Mouse (Mus musculus) MEL-GATA-1-ER (cell line): Measurements from ENCODE around the gene Myo18a.

Source experiments
- DNase-seq: peaks from one replicate; pipeline ENCODE4 v3.0.0-alpha.2; 2012; ENCODE audit warnings: low read depth; ENCODE audit errors: extremely low read depth

Myo18a gene

DNA sequence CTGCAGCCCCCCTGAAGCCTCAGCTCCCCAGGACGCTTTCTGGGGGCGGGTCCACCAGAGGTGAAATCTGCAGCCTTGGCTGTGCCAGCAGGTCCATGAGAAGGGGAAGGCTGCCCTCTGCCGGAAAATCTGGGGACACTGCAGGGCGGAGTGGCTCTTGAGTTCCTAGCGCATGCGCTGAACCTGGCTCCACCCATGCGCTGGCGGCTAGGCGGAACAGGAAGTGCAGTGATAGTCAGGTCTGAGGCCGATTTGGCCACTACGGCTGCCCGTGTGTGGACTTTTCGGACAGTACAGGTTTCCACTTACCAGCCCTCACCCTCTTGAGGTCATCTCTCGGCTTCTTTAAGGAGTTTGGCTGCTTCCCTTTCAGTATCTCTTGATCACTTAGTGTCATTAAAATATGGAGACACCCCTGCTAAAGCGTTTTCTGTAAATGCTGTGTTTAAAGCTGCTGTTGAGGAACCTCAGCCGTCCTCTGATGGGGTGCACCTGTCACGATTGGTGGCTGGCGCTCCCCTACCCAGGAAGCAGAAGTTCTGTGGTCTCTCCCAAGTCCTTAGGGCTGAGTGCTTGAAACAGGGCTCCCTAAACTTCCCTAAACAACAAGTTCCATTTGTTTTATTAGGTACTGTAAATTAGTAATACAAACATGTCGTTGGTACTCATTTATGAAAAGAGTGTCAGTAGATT, 30.3 kb downstream of the Myo18a start:
- DNase-seq = peak; percentile 83

DNA sequence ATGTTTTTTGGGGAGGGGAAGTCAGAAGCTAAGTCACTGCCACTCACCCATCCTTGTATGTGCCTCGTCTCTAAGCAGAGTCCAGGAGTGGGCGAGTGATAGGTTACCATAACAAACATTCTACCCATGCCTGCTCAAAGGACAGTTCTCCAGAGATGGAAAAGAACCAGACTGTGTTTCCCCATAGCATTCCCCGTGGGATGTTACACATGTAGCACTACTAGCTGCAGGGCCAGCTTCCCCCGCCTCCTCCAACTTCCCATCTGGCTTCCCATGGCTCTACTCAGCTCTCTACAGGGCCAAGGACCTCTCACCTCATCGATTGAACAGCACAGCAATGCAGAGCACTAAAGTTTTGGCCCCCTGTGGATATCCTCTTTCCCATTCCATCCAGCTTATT, 32.2 kb downstream of the Myo18a start:
- DNase-seq = no peak

DNA sequence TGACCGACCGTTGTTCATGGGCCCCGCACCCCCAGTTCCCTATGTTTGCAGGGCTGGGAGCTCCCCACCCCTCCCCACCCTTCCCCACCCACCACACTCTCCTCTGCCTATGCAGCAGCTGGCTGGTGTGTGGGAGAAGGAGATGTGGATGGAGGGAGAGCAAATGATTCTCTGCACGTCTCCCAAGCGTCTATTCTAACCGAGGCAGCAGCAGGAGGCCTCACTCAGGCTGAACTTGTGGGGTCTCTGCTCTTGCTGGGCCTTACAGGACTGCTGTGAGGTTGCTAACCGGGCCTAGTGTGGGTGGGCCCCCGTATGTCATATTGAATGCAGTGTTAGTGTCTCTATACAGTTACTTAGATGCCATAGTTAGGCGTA, 37.4 kb downstream of the Myo18a start:
- no peak for DNase-seq

DNA sequence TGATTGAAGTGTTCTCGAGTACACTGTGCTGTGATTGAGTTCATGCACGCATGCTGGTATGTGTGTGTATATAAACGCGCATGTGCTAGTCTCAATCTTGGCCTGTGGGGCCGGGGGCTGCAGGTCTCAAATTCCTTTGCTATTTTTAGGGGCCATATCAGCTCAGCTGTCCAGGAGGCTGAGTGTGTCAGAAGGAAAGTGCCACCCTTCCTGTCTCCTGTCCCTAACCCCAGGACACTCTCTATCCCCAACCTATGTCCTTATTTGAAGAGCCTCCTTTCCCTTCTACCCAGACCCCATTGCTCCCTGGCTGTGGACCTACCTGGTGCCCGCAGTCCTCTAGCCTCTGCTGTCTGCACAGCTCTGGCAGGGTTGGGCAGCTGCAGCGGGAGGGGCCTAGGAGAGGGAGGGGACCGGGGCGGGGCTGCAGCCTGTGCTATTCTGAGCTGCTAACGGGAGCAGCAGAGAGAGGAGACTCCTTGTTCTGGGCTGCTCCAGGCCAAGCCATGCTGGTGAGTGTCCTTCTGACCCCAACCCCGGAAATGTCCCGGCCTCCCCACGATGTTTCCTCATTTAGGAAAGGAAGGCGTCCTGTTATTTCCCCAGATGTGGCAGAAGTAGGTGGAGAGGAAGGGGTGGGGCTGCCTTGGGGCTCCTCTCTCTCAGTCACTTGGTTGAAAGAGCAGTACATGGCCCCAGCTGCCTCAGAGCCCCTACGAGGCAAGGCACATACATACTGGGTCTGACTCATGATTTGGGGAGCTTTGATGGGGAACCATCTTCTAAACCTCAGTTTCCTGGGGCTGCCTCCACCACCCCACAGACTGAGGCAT, 38.0 kb downstream of the Myo18a start:
- DNase-seq = no peak

DNA sequence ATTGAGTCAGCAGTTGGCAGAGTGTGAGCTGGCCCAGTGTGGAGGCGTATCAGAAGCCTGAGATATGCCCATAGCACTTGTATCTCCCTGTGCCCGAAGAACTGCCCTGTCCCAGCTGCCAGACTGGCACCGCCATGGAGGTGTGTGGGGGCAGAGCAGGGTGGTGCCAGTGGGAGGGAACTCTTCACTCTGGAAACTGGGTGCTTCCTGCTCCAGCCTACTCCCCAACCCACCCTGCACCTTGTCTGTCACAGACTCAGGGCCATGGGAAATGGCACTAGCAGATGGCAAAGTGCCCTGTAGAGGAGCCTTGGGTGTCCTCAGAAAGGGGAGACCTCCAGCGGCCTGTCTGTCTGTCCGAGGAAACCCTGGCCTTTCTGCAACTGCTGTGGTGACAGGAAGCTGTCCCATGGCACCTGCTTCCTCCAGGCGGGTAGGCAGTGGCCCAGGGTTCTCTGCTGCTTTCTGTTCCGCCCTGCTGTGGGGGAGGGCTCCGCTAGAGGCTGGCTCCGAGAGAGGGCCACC, 39.4 kb downstream of the Myo18a start:
- DNase-seq = no peak

DNA sequence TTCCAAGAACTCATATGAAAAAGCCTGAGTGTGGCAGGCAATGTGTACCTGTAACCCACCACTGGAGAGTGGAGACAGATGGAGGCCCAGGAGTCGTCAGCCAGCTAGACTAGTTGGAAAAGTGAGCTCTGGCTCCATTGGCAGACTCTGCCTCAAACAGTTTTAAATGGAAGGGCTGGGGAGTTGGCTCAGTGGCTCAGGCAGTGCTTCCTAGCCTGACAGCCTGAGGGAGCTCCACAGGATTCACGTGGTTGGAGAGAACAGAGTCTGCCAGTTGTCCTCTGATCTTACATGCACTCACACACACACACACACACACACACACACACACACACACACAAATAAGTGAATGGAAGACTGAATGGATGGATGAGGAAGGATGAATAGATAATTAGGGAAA, 43.2 kb downstream of the Myo18a start:
- no peak for DNase-seq

DNA sequence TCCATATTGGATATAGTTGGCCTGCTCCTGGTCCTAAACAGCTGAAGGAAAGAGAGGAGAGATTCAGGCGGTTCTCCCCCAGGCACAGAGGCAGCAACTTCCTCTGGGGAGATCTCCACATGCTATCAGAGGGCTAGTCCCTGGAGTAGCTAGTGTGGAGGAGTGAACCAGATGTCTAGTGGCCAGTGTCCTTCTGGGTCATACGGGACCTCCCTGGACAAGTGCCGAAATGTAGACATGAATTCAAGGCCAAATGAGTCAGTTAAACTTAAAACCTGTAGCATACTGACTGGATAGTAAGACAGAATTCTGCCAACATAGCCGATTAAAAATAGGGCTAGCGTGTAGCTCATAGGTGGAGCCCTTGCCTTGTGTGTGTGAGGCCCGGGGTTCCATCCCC, 43.8 kb downstream of the Myo18a start:
- DNase-seq = no peak

DNA sequence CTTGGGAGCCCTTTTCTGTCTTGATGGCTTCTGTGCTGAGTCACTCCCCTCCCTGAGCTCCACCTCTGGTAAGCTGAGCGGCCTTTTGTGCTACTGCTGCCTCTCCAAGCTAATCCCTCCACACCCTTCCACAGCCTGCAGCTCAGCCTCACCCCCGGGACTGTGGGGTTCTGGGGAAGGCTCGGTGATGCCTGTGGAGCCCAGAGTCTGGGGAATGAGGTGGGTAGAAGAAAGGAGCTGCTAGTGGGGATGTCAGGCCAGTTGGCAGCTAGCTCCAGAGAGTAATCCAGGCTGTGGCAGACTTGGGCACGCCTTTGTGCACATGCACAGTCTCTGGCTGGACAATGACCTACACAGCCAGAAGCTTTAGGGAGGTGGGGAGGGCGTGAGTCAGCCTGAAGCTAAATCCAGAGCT, 45.0 kb downstream of the Myo18a start:
- DNase-seq = no peak

DNA sequence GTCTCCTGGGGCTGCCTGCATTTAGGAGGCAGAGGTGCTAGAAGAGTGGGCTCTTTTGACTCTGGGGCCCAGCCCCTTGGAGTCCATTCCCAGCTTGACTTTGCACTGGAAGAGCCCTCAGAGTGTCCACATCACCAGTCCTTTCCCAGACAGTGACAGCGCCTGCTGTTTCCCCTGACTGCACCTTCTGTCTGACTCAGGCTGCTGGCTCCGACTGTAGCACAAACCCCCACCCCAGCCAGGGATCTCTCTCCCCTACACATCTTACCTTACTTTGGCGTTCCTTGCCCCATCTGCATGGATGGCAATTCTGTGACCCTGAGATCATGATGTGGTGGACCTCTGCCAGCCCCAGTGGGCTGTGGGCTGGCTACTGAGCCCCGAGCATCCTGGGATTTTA, 46.2 kb downstream of the Myo18a start:
- DNase-seq = no peak

DNA sequence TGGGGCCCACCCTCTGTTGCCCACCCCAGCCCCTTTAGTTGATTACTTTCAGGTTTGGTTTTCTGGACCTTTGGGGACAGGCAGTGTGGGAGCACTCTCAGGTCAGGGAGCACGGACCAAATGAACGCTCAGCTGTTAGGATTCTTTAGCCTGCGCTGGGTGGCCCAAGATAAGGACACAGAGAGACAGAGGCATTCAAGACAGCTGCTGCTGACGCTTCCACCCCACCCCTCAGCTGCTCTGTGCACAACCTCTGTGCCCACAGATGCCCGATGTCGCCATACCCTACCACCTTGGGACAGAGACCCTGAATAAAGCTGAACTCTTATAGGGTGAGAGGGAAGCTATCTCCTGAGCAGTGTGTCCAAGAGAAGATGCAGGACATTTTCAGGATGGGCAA, 47.0 kb downstream of the Myo18a start:
- no peak for DNase-seq

DNA sequence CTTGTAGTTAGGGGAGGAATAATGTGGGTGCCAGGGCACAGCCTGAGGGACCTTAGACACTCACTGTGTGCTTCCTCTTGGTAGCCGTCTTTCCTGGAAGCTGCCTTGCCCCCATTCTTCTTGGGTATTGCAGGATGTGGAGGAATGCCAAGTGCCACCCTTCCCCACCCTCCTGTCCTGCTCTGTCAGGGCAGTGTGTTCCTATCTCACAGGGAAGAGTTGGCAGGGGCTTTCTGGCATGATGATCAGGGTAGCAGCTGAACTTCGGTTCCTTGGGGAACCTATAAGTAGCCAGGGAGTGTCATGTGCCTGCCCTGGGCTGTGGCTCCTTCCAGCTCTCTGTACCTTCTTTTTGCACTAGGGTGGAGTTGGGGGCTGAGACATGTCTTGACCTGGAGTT, 50.9 kb downstream of the Myo18a start:
- no peak for DNase-seq

DNA sequence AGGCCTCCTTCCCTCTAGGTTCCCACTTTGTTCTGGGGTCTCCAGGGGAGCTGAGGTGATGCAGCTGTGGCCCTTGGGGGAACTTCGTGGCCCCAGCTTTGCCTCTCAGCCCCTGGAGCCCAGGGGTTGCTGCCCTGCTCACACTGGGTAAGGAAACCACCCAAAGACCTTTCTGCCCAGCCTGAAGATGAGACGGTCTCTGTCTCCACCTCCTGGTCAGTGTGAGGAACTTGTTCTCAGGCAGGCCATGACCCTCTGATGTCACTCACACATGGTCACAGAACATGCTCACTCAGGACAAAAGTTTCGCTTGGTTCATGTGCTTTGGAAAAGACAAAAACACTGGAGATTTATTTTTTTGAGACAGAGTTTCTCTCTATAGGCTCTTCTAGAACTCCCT, 53.0 kb downstream of the Myo18a start:
- peak; percentile 38 for DNase-seq

DNA sequence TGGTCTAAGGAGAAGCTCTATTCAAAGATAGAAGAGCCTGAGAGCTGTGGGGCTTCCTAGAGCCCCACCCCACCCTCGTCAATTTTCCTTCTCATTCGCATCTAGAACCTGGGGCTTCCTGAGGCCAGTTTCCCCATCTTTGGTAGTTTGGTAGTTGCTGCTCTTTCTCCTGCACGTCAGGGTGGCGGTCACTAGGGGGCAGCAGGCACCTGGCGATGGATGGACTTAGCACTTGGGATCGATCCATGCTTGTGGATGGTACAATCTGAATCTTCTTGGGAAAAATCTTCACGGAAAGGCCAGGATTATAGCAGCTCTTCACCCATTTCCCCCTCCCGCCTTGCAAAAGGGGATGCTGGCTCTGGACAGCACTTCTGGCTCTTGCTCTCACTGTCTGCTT, 58.6 kb downstream of the Myo18a start:
- DNase-seq = no peak

DNA sequence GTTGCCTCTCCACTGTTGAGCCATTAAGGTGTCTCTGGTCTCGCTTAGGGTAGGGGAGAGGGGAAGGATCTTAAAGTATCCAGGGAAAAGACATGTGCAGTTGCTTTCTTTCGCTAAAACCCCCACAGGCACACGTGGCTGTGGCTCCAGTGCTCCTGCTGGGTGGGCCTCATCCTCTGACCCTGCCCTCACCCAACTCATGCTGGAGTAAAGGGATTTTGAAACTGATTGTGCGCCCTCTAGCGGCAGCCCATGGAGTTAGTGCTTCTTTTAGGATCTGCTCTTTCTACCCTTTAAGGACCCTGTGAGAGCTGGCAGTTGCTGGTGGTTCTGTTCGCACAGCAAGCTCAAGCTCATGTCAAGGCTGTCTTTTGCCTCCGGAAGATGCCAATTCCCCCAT, 59.7 kb downstream of the Myo18a start:
- no peak for DNase-seq

DNA sequence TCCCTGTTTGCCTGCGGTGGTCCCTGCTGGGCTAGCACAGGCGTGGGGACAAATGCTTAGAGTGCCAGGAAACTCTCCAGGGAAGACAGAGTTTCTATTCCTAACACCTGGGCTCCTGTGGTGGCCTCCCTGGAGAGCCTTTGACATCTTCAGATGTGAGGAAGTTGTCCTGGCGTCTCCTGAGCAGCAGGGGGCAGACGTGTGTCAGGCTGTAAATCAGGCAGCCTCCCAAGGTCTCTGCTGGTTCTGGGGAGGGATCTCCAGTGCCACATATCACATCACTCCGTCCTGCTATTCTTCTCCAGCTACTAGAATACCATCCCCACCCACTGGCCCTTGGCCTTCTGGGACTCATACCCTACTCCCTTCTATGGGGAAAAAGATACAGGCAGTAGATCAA, 62.8 kb downstream of the Myo18a start:
- no peak for DNase-seq

DNA sequence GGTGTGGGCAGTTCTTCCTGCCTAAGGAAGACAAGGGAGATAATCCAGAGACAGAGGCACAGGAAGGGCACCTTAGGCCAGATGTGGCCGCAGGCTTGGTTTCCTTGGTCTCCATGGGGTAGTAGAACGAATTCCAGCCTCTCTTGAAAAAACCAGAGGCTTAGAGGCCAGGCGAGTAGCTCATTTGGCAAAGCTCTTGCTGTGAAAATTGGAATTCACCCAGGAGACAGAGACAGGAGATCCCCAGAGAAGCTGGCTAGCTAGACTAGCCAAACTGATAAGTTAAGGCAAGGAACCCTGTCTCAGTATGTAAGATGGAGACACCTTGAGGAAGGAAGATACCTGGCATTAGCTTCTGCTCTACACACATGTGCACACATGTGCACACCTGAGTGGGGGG, 63.3 kb downstream of the Myo18a start:
- no peak for DNase-seq

DNA sequence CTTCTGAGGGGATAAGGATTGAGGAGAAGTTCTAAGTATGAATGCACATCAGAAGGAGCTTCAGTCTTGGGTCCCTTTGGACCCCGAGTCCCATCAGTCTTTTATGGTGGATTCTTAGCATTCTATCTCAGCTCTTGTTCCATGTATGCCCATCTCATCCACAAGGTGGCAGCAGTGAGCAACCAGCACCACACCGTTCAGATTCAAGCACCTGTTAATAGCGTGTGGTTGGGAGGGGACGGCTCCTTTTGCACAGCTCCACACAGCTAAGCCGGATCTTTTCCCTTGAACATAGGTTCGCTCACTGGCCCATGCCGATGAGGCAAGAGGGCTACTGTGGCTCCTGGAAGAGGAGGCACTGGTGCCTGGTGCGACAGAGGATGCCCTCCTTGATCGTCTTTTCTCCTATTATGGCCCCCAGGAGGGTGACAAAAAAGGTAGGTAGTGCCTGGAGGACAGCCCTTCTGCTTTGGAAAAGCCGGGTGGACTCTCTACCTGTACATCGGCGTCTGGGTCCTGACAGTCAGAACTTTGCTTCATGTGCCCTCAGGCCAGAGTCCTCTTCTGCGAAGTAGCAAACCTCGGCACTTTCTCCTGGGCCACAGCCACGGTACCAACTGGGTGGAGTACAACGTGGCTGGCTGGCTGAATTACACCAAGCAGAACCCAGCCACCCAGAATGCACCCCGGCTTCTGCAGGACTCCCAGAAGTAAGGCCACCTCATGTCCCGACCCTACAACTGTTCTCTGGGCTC, 64.4 kb downstream of the Myo18a start:
- peak; percentile 28 for DNase-seq

DNA sequence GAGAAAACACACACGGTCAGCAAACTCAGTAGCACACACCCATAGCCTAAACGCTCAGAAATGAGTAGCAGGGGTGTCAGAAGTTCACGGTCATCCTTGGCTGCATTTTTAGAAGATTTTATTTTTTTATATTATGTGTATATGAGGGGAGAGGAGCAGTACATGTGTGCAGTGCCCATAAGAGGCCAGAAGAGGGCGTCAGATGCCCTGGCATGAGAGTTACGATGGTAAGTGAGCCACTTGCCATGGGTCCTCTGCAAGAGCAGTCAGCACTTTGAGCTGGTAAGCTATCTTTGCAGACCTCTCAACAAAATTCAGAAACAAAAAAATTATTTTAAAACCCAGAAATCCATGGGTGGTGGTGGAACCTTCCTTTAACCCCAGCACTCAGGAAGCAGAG, 65.1 kb downstream of the Myo18a start:
- no peak for DNase-seq

DNA sequence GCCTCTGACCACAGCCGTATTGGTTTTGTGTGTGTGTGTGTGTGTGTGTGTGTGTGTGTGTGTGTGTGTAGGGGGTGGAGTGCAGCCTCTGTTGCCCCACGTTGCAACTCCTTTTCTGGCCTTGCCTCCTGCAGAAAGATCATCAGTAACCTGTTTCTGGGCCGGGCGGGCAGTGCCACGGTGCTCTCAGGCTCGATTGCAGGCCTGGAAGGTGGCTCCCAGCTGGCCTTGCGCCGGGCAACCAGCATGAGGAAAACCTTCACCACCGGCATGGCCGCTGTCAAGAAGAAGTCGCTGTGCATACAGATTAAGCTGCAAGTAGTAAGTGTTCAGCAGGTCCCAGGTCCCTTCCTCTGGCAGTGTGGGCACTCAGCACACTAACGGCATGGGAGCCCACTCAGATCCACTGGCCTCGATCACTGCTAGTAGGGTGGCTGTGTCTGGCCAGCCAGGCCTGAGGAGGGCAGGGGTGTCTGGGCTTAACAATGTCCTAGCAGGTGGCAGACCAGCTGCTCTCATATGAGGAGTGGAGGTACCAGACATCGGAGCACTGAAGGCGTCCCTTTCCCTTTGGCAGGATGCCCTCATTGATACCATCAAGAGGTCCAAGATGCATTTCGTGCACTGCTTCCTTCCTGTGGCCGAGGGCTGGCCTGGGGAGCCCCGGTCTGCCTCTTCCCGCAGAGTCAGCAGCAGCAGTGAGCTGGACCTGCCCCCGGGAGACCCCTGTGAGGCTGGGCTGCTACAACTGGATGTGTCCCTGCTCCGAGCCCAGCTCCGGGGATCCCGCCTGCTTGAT, 66.2 kb downstream of the Myo18a start:
- no peak for DNase-seq

DNA sequence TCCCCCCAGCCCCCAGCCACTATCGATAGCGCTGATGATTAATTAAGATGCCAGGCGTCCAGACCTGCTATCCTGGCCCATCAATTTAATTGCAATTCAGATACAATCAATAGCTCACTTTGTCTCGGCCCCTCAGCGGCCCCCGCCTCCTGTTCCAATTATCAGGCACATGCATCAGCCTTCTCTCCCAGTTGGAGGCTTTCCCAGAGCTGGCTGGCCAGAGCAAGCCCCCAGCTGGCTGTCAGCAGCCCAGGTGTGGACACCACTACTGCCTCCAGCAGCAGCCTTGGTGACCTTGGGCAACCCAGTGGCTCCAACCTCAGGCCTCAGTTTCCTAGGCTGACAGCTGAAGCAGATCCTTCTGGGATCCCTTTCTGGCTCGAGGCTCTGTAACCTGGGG, 67.8 kb downstream of the Myo18a start:
- no peak for DNase-seq

DNA sequence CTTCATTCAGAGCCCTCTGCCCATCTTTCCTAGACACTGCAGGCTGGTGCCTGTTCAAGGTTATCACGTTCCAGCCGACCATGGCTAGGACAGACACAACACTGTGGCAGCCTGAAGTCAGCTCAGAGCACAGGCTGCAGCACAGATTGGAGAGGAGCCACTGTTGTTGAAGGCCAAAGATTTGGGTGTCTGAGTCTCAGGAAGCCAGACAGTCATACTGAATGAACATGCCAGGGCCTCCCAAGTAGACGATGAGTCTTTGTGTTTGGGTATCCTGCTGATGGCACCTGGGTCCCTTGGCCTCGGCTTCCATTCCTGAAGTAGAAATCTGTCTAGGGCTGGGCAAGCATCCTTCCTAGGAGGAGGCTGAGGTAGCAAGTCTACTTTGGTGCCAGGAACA, 69.5 kb downstream of the Myo18a start:
- no peak for DNase-seq
